Mouse (Mus musculus): ENCODE measurements at regions not wholly inside any gene's neighbourhood (a gene's known extent, or its start where the extent isn't known, plus 50 kb on each side); places are given as distances from the start of the nearest gene placed in this dataset.

GRCm38 (mm10) chr9:16660940-16661339, 159.9 kb upstream of the Fat3 start:
- TF ChIP-seq SMC3 (IDR thresholded peaks at IDR 0.05; ENCODE audit: low read depth, low read length) (no peak), TCF12 (IDR thresholded peaks at IDR 0.05; ENCODE audit: low read depth, low read length) (no peak), CTCF (conservative IDR thresholded peaks at IDR 0.05 in 1 of 2, IDR thresholded peaks at IDR 0.05 in 1 of 2; ENCODE audit: low read depth in 2 of 2, low read length in 2 of 2) (no peak), CHD2 (IDR thresholded peaks at IDR 0.05; ENCODE audit: low read length) (no peak), MAX (IDR thresholded peaks at IDR 0.05; ENCODE audit: low read length) (no peak), ZC3H11A (IDR thresholded peaks at IDR 0.05; ENCODE audit: low read depth, low read length) (no peak), EP300 (IDR thresholded peaks at IDR 0.05; ENCODE audit: low read length) (no peak), MAFK (IDR thresholded peaks at IDR 0.05; ENCODE audit: insufficient replicate concordance, low read length) (no peak)
